Mouse (Mus musculus) adrenal gland, postnatal 10 days (tissue): ENCODE data around the gene Slc2a12. TPM values are rescaled to one million over a fixed set of nuclear protein-coding genes. Genes with fewer than 3 reads are reported as not detected.
A peak's percentile ranks its signal among the peaks of the same experiment; 100 is the strongest.

Source experiments
- DNase-seq: peaks from one replicate; pipeline ENCODE4 v3.0.0; 2021; ENCODE audit warnings: mixed read lengths
- long read RNA-seq, 2 experiments: library from polyadenylated mRNA; stranded (forward); transcript quantifications; one replicate each; pipeline ENCODE4 v2.0.0; 2021
- total RNA-seq, 2 experiments: library from RNA; stranded (reverse); gene quantifications; 2 replicates each; pipeline ENCODE4 v1.2.3; 2021

Gene Slc2a12
- 1 to 10 TPM; 2.0 to 2.8 TPM for total RNA-seq
- long read RNA-seq, experiment 1, full-length matches to known transcripts = 2 of 6 reads
- long read RNA-seq, experiment 1, partial matches to known transcripts = 1 of 6 reads
- long read RNA-seq, experiment 1, other reads (novel, unspliced or antisense) = 3 of 6 reads
- long read RNA-seq, experiment 2, full-length matches to known transcripts = 4 of 5 reads
- long read RNA-seq, experiment 2, partial matches to known transcripts = 0 of 5 reads
- long read RNA-seq, experiment 2, other reads (novel, unspliced or antisense) = 1 of 5 reads

DNA sequence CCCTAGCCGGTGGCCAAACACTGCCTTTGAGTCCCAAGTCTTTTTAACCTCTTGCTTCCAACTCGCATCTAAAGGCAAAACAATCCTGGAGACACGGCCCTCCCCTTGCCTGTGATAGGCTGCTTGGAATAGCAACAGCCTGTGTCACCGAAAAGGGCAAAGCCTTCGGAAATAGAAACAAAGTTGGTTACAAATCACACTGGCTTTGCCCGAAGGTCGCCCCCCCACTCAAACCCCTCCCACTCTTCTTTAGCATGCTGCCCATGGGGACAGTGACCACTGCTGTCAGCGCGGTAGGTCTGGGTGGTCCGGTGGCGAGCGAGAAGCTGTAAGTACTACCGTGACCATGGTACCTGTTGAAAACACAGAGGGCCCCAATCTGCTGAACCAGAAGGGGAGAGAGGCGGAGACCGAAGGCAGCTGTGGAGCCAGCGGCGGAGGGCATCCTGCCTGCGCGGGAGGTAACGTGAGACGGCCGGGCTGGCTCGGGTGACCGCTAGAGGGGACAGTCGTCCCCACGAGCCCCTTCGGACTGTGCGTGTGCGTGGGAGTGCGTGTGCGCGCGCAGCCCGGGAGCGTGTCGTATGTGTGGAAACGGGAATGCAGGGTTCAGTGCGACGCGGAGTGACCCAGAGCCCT, at the start of gene Slc2a12:
Slc2a12 (plus strand) TSS at position 159 of the 639 bp plus-strand sequence.
- DNase-seq = peak; percentile 80

GRCm38 (mm10) chr10:22598908-22599480, 45.8 kb upstream of the Slc2a12 start:
- DNase-seq = no peak

DNA sequence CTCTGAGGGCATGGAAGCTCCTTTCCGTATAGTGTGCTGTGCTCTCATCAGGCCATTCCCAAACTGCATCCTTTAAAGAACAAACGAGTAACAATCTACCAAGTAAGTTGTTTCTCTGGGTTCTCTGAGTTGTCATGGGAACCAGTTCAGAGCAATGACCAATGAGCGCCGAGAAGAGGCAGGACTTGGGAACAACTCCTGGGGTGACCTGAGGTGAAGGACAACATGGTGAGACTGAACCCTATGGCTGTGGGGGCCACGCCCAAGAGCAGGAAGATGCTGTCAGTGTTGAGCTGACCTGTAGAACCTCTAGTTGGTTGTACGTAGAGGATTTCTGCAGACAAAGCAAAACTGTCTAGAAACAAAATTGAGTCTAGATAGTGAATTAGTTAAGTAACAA, 43.8 kb upstream of the Slc2a12 start:
- DNase-seq = no peak

DNA sequence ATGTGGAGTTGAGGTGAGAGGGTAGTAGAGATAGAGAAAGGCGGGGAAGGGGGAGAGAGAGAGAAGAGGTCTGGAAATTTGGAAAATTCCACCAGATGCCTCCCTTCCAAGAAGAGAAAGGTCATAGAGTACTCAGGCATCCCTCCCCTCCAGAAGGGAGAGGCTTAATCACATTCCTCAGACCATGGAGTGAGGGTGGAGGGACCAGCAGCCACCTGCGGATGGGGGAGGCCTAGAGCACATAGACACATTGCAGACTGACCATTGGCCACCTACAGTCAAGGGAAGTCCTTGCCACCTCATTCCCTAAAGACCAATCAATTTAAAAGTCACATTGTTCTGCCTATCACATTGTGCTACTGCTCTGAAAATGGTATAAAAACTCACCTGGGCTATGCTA, 40.0 kb upstream of the Slc2a12 start:
- DNase-seq = no peak

GRCm38 (mm10) chr10:22608273-22608672, 36.5 kb upstream of the Slc2a12 start:
- DNase-seq = no peak

DNA sequence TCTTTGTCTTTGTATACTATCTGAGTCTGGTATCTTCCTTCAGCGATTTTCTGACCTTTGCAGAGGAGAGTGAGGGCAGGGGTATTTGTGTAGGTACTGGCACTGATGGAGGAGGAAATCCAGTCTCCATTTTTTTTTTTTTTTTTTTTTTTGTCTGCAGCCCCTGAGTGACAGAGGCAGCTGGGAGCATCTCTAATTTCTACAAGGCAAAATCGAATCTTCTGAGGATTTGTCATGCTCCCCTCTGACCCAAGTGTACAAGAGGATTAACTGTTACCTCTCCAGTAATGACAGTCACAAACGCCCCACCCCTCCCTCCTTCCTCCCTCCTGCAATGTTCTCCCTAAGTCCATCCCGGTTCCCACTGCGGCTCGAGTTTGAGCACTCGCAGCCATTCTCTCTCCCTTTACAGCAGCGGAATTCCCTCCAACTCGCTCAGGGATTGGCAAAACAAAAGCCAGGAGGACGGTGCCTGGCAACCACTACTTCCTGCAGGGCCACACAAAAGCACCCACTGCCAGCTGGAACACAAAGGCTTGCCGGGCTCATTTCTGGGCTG, 35.9 kb upstream of the Slc2a12 start:
- peak; percentile 7 for DNase-seq

- no peak for DNase-seq
These were observed 31.5 kb upstream of the Slc2a12 start for GRCm38 (mm10) chr10:22613301-22613700.

GRCm38 (mm10) chr10:22614554-22614953, 30.3 kb upstream of the Slc2a12 start:
- DNase-seq = no peak

DNA sequence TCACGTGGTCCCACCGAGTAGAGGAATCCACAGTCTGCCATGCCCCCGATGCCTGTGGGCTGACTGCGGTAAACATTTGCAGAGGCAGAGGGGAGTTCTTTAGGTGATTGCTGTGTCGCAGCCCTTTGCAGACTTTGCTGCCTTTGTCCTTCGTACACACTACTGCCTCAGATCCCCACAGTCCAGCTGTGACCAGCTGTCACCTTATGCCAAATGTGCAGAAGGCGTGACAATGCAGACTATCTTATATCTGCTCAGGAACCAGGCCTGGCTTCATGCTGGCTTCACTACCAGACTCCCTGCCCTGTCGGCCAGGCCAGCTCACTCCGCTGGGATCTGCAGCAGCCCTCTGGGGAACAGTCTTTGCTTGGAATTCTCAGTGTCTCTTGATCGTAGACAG, 29.5 kb upstream of the Slc2a12 start:
- DNase-seq = no peak

GRCm38 (mm10) chr10:22618842-22619241, 26.0 kb upstream of the Slc2a12 start:
- peak; percentile 19 for DNase-seq

GRCm38 (mm10) chr10:22628832-22629231, 16.0 kb upstream of the Slc2a12 start:
- no peak for DNase-seq

DNA sequence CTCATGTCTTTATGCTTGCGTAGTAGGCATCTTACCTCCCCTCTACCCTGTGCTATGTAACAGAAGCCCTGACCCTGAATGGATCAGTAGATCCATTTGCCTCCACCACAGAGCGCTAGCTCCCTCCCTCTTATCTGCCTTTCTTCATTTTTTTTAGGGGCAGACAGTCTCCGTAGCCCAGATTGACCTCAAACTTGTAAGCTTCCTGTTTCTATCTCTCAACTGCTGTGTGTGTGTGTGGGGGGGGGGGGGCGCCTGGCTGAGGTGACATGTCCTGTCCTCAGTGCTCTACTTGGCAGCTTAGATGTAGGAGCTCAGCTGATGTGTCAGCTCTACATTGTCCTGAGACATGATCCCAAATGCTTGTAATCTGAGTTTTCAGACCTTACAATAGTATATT, 13.7 kb upstream of the Slc2a12 start:
- no peak for DNase-seq

- no peak for DNase-seq
These were observed 13.3 kb upstream of the Slc2a12 start for GRCm38 (mm10) chr10:22631528-22631927.

DNA sequence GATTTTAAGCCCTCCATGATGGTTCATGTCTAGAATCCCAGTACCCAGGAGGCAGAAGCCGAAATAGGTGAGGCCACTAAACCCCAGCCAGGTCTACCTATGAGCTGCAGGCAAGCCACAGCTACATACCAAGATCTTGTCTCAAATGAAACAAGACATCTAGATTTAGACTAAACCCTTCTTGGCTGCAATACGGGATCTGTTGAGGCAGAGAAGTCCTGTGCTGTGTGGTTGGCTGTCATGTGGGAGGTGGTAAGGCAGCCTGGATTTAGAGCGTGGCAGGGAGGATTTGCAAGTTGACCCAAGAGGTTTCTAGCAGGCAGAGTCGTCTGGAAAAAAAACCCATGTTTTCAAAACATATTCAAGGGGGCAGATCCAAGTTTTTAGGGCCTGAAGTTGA, 12.9 kb upstream of the Slc2a12 start:
- DNase-seq = no peak

- no peak for DNase-seq
These were observed 11.2 kb upstream of the Slc2a12 start for GRCm38 (mm10) chr10:22633406-22634306.

- DNase-seq = no peak
These were observed 7.6 kb upstream of the Slc2a12 start for GRCm38 (mm10) chr10:22637241-22637640.

GRCm38 (mm10) chr10:22644171-22644570, 640 bp upstream of the Slc2a12 start:
- DNase-seq = no peak

DNA sequence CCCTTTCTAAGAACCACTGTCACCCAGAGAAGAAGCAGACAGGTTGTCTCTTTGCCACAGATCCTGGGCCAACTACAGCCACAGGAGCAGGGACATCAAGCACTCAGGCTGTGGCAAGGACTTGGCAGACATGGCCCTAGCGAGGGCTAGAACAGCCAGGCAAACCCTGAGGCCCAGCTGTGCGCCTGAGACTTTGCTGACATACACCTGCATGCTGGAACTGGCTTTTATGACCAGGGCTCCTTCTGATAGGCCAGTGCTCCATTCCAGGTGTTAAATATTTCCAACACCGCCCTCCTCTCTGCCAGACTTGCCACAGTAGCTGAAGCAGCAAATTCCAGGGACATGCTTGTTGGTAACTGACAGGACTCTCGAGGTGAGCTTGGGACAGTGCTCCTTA, 3.9 kb downstream of the Slc2a12 start:
- DNase-seq = no peak

- DNase-seq = no peak
These were observed 9.0 kb downstream of the Slc2a12 start for GRCm38 (mm10) chr10:22653820-22654219.

- peak; percentile 58 for DNase-seq
These were observed 13.9 kb downstream of the Slc2a12 start for GRCm38 (mm10) chr10:22658534-22659385.

GRCm38 (mm10) chr10:22659386-22659725, 14.5 kb downstream of the Slc2a12 start:
- DNase-seq = no peak
